Comparison of ENCODE assay signal across 8 mouse cellular contexts in genomic region chr8:70131166-70131883, GRCm38 (mm10). TPM values are rescaled to one million over a fixed set of nuclear protein-coding genes. Genes with fewer than 3 reads are reported as not detected.
A peak's percentile ranks its signal among the peaks of the same experiment; 100 is the strongest.
DNase-seq lines count a peak whose midpoint lies in the region; ATAC-seq lines count a peak whose summit lies in the region.

TSS of gene Nr2c2ap (plus strand) at chr8:70131333.

- H3K27me3 ChIP-seq in heart, embryonic 14.5 days (ENCODE audit: control insufficient read depth, insufficient read depth, low read length): no peaks in the 10 kb centered on the region
- H3K27me3 ChIP-seq in liver, embryonic 15.5 days: no peaks in the 10 kb centered on the region
- H3K27me3 ChIP-seq in neural tube, embryonic 12.5 days (replicated peaks): no peaks in the 10 kb centered on the region

- ATAC-seq in CD4-positive, CD25-positive, alpha-beta regulatory T cell, adult 4 months: peak; percentile 98
- ATAC-seq in heart, embryonic 14.5 days (ENCODE audit: insufficient number of reproducible peaks, insufficient read depth, low FRiP score, low read depth): peak; percentile 43; the same call in 1 of the 2 replicates
- ATAC-seq in liver, embryonic 15.5 days (ENCODE audit: insufficient read depth): peak; percentile 82
- peak; percentile 84 for ATAC-seq in neural tube, embryonic 12.5 days (ENCODE audit: low FRiP score, low read depth)

- H3K9ac ChIP-seq in heart, embryonic 14.5 days (ENCODE audit: low read length): peak within 1 kb of the TSS; percentile 86
- H3K9ac ChIP-seq in liver, embryonic 15.5 days: peak within 1 kb of the TSS; percentile 52
- peak within 1 kb of the TSS; percentile 70 for H3K9ac ChIP-seq in neural tube, embryonic 12.5 days

- peak within 1 kb of the TSS; percentile 46 for H3K27ac ChIP-seq in brown adipose tissue, adult 24 weeks (replicated peaks; ENCODE audit: low read depth, low read length)
- H3K27ac ChIP-seq in heart, embryonic 14.5 days (replicated peaks in 1 of 2; ENCODE audit: control insufficient read depth in 1 of 2, insufficient read depth in 1 of 2, low read depth in 2 of 2, low read length in 2 of 2): peak within 1 kb of the TSS in 1 of 2 experiments; percentile 35; a peak in 2 of 4 replicates
- peak within 1 kb of the TSS; percentile 63 for H3K27ac ChIP-seq in liver, embryonic 15.5 days (replicated peaks)
- H3K27ac ChIP-seq in neural tube, embryonic 12.5 days: no peak within 1 kb of the TSS

- H3K4me1 ChIP-seq in brown adipose tissue, adult 24 weeks (ENCODE audit: control insufficient read depth, insufficient read depth, insufficient read length, low read length): peaks cover 13% of the 10 kb centered on the region
- H3K4me1 ChIP-seq in heart, embryonic 14.5 days (ENCODE audit: control insufficient read depth in 2 of 2, insufficient read depth in 2 of 2, low read length in 2 of 2): peaks cover 25 to 40% of the 10 kb centered on the region in 2 experiments
- H3K4me1 ChIP-seq in liver, embryonic 15.5 days (replicated peaks): peaks cover 43% of the 10 kb centered on the region
- peaks cover 12% of the 10 kb centered on the region for H3K4me1 ChIP-seq in neural tube, embryonic 12.5 days

- peak; percentile 65 for DNase-seq in fibroblast of lung, adult 2 months (ENCODE audit: low read depth)
- peak; percentile 89 for DNase-seq in kidney, postnatal 14 days
- peak; percentile 65 for DNase-seq in telencephalon, adult 2 months (ENCODE audit: low read depth, low spot score)

- WGBS in heart, embryonic 14.5 days: under 1% methylated on average over 37 of the region's 37 CpGs
- WGBS in liver, embryonic 15.5 days (ENCODE audit: insufficient replicate concordance): 1% methylated on average over 37 of the region's 37 CpGs
- WGBS in neural tube, embryonic 12.5 days: 2% methylated on average over 37 of the region's 37 CpGs

- H3K4me3 ChIP-seq in brown adipose tissue, adult 24 weeks (ENCODE audit: insufficient read depth, low read depth, low read length): peak within 1 kb of the TSS; percentile 70
- H3K4me3 ChIP-seq in heart, embryonic 14.5 days (ENCODE audit: control insufficient read depth in 1 of 2, insufficient read depth in 1 of 2, low read depth in 1 of 2, low read length in 2 of 2): peak within 1 kb of the TSS; percentile 70 to 83
- H3K4me3 ChIP-seq in liver, embryonic 15.5 days (replicated peaks): peak within 1 kb of the TSS; percentile 79
- H3K4me3 ChIP-seq in neural tube, embryonic 12.5 days: peak within 1 kb of the TSS; percentile 72

- H3K9me3 ChIP-seq in heart, embryonic 14.5 days (ENCODE audit: control insufficient read depth, low read length): no peaks in the 10 kb centered on the region
- H3K9me3 ChIP-seq in liver, embryonic 15.5 days (replicated peaks): no peaks in the 10 kb centered on the region
- no peaks in the 10 kb centered on the region for H3K9me3 ChIP-seq in neural tube, embryonic 12.5 days

- H3K36me3 ChIP-seq in heart, embryonic 14.5 days (ENCODE audit: control insufficient read depth, insufficient read depth, low read length): peaks cover 42% of the 10 kb centered on the region
- peaks cover 40% of the 10 kb centered on the region for H3K36me3 ChIP-seq in liver, embryonic 15.5 days (replicated peaks)
- peaks cover 38% of the 10 kb centered on the region for H3K36me3 ChIP-seq in neural tube, embryonic 12.5 days

- peak within 1 kb of the TSS; percentile 84 for H3K4me2 ChIP-seq in heart, embryonic 14.5 days (ENCODE audit: low read length)
- H3K4me2 ChIP-seq in liver, embryonic 15.5 days: peak within 1 kb of the TSS; percentile 87
- peak within 1 kb of the TSS; percentile 87 for H3K4me2 ChIP-seq in neural tube, embryonic 12.5 days (replicated peaks)

RNA-seq across cellular contexts. Expression of gene Nr2c2ap, which starts in this region (rescaled TPM):
- 10 to 100 TPM; 43.0 to 59.3 TPM for polyA plus RNA-seq in CD4-positive, CD25-positive, alpha-beta regulatory T cell, adult 4 months (2017; shearing (Covaris generic))
- polyA plus RNA-seq in brown adipose tissue, adult 24 weeks (2012; ENCODE audit: insufficient read depth, insufficient read length, missing spikeins): 8.6 and 12.9 TPM in 2 replicates
- 23.0 and 26.2 TPM in 2 replicates for polyA plus RNA-seq in heart, embryonic 14.5 days (2014; fragmentation: Nextera tagmentation; extraction: Ambion mirVana)
- 16.8 and 17.4 TPM in 2 replicates for polyA plus RNA-seq in liver, embryonic 15.5 days (2015; fragmentation: Nextera tagmentation; extraction: Ambion mirVana)
- polyA plus RNA-seq in neural tube, embryonic 12.5 days (2016; fragmentation: Nextera tagmentation; extraction: Ambion mirVana): 29.2 and 32.0 TPM in 2 replicates

Comparison
In these comparisons a context has a peak if more than half of its experiments do, and no peak if none do; other contexts are left out.
1. ATAC-seq: peak in every context shown above with its lines; median percentile 98 in CD4-positive, CD25-positive, alpha-beta regulatory T cell, adult 4 months; 84 in neural tube, embryonic 12.5 days; 82 in liver, embryonic 15.5 days; 43 in heart, embryonic 14.5 days.